Mouse (Mus musculus) gastrocnemius, adult 18-20 months (tissue): ENCODE data around the gene Baz1a. TPM values are rescaled to one million over a fixed set of nuclear protein-coding genes. Genes with fewer than 3 reads are reported as not detected.

Experiments
- DNase-seq: peaks from one replicate; pipeline ENCODE4 v3.0.0; 2021; ENCODE audit warnings: low spot score
- long read RNA-seq, 2 experiments: library from polyadenylated mRNA; stranded (forward); transcript quantifications; one replicate each; pipeline ENCODE4 v2.0.0; 2021
- total RNA-seq, 2 experiments: library from RNA; stranded (reverse); gene quantifications; 2 replicates each; pipeline ENCODE4 v1.2.3; 2021

Baz1a gene
- total RNA-seq, result 1 to 10 TPM; 3.1 to 4.2 TPM
- long read RNA-seq, experiment 1, result 0 reads
- long read RNA-seq, experiment 2, partial matches to known transcripts, result 1 of 1 reads
- long read RNA-seq, experiment 2, other reads (novel, unspliced or antisense), result 0 of 1 reads

GRCm38 (mm10) chr12:55013626-55014398 lies at the start of gene Baz1a:
Gene Baz1a (minus strand): TSS chr12:55014348.
- DNase-seq, result no peak

- no peak for DNase-seq
Measured at GRCm38 (mm10) chr12:55062141-55062540, 48.0 kb upstream of the Baz1a start.

DNA sequence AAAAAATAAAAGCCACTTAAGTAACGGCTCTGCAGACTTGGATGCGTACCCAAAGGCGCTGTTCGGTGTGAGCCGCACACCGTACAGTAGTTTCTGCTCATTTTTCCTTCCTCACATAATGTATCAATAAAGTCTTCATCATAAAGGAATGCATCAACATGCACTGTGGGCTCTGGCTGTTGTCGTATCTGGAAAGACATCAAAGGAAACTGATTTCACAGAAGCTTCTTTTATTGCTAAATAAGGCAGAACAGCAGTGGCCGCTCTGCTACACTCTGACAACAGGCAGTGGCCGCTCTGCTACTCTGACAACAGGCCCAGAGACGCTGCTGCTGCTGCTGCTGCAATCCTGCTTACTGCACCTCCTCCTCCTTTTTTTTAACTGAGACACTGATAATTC lies 46.9 kb upstream of the Baz1a start:
- DNase-seq, result no peak

DNA sequence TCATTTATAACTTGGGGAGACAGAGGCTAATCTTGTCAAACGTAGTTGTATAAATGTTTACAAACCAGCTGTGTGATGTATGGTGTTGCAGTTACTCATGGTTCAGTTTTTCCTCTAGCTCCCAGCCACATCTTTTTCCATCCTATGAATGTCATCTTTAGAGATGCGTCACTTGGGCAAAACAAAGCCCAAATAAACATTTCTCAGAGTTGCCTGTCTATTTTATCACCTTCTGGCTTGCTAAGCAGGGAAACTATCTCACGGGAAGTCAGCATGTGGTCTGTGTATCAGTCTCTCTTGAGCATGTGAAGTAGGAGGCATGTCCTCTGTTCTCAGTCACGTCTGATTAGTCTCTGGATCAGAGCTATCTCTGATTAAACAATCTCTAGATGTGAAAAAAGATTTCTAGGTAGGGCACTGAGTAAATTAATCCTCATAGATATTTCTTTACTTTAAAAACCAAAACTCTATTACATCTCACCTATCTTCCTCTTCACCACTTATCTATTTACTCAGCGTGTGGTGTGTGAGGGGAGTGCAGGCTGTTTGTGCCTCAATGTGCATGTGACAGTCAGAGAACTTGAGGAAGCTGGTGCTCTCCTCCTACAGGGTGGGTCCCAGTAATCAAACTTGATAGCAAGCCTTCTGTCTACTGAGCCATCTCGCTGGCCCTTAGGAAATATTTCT lies 46.2 kb upstream of the Baz1a start:
- no peak for DNase-seq

DNA sequence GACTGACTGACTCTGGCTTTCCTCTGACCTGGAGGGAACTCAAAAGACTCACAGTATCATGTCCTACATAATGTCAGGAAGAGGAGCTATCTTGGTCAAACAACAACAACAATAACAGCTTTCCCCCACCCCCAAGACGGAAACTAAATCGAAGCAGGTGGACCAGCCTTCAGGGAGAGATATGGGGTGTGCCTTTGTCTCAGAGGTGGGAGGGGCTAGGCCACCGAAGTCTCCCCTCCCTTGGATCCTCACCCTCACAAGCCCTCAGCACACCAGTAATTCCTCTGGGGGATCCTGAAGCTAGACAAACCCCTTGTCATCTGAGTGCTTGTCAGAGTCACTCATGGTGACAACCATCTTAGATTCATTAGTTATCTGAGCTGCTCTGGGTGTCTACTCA lies 45.7 kb upstream of the Baz1a start:
- DNase-seq, result no peak

DNA sequence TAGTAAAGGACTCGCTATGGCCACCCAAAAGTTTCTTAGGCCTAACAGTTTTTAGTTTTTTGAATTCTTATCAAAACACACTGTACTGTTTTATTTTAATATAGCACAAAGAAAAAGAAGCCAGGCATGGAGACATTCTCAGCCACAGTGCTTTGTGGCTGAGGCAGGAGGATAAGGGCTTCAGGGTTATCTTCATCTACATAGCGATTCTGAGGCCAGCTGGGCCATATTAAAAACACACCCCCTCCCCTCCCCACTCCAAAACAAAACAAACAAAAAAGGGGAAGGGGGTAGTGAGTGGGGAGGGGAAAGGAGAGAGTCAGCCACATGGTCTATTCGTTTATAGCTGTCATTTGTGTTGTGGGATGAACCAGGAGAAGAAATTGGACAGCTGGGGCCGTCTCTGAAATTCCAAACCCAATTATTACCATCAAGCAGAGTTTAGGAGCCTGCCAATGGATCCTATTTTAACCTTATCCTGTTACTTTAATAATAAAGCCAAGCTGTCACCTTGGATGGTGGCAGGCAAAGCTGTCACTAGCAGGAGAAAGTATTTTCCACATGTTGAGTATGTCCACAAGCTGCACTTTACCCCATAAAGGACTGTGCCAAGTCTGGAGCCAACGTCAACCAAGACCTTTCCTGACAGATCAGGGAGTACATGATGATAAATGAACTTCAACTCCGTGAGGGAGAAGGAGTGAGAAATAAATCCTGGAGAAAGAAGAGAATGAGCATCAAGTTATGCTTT lies 44.9 kb upstream of the Baz1a start:
- peak; percentile 29 for DNase-seq

DNA sequence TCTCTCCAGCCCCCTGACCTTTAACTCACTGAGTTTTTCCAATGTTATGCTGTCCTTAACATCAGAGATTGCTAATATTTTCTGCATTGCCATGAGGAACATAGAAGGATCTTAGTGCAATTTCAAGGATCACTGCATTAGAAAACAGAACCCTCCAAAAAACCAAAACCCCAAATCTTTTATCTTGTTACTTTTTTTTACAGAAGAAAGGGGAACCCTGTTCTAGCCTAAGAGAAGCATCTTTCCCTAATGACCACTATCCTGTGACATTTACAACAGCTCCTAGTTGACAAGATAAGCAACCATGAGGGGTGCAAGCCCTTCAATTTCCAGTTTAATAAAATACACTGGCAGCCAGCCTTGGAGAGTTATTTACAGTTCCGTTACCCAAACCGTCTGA lies 42.6 kb upstream of the Baz1a start:
- DNase-seq, result no peak

GRCm38 (mm10) chr12:55054551-55055241 lies 40.5 kb upstream of the Baz1a start:
- DNase-seq, result no peak

DNA sequence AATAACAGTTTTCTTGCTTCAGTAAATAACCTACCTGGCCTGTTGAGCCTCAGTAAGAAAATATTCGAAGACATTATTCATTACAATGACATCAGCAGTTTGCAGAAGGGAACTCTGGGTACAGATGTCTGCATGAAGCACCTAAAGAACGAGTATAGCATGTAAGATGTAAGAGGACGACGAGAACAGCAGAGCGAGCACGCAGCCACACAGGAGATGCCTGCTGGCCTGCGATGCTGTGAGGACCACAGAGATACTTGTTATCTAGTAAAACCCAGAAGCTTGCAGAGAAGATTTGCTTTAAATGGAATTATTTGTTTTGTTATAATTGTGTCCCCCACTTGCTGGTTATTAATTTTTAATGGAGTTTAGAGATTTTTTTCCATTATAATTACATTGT lies 39.1 kb upstream of the Baz1a start:
- no peak for DNase-seq

- DNase-seq, result no peak
Measured at GRCm38 (mm10) chr12:55051210-55052173, 37.3 kb upstream of the Baz1a start.

- DNase-seq, result no peak
Measured at GRCm38 (mm10) chr12:55049731-55050353, 35.7 kb upstream of the Baz1a start.

- DNase-seq, result no peak
Measured at GRCm38 (mm10) chr12:55041011-55041410, 26.9 kb upstream of the Baz1a start.

DNA sequence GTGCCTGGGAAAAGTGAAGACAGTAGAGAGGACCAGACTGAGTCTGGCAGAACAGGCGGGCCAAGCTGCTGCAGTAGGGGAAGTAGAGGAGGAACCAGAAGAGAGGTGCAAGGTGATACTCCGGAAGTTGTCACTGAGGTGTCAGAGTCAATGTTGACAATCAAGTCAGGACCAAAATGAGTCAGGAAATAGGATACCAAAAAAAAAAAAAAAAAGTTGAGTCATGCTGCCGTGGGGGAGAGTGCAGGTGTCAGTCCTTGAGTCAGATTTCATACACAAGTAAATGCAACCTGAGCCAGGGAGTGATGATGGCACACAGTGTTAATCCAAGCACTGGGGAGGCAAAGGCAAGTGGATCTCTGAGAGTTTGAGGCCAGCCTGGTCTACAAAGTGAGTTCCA lies 12.9 kb upstream of the Baz1a start:
- no peak for DNase-seq

DNA sequence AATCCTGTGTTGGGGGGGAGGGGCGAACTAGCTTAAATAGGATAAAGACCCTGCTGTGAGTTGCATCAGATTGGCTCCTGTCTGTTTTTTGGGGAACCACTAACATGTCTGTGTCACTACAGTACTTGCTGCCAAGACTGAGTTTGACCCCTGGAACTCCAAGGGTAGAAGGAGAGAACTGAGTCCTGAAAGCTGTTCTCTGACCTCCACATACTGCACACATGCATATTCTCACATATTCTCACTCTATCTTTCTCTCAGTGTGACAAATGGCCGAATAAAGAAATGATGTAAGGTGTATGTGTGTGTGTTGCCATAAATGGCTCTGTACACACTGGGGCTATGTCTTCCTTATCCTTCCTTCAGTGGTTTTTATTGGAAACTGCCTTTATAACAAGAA lies 9.1 kb upstream of the Baz1a start:
- DNase-seq, result no peak

GRCm38 (mm10) chr12:55019421-55019877 lies 5.3 kb upstream of the Baz1a start:
- DNase-seq, result no peak

DNA sequence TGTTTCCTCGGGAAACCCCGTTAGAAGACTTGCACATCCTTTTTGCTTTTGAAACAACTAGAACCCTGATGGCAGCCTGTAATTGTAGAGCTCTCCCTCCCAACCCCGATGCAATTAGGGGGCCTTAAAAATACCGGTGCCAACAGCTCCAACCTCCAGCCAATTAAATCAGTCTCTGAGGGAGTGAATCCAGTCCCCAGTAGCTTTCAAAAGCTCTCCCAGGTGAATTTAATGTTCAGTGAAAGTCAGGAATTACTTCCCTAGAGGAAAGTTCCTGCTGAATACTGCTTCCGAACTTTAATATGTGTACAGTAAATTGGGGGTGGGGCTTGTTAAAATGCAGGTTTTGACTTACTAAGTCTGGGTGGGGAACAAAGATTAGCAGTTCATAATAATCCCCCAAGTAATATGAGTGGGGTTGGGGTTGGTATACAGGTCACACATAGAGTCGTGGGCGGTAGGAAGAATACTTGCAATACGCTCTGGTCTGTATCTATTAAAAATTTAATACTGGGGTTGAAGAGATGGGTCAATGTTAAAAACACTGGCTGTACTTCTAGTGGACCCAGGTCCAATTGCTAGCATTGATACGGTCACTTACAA lies 3.1 kb upstream of the Baz1a start:
- no peak for DNase-seq

DNA sequence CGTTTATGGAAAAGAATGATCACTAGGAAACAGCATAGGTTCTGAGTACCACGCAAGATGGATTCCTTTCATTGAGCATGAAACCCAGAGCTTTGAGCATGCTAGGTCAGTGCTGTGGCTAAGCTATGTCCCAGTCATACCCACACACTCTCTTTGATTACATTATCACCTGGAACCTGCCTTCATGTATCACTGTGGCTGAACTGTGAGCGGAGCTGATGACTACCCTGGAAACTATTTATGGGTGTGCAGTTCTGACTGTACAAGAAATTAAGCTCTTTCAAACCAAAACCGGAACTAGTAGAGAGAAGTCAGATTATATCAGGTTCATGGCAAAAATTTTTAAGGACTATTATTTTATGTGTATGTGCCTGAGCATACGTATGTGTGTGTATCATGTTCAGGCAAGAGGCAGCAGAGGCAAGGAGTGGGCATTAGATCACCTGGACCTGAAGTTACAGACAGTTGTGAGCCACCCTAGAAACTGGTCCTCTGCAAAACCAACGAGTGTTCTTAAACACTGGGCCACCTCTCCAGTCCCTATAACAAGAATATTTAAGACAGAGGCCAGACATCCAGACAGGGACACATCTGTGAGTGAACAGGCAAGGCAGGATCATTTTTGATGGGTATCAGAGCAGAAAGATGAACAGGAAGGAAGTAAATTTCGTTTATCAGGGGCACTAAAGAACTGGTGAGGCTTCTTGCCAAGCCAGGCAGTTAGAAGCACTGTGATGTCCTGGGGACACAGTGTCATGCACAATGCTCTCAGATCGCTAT lies 2.4 kb upstream of the Baz1a start:
- no peak for DNase-seq

GRCm38 (mm10) chr12:55015428-55015827 lies 1.3 kb upstream of the Baz1a start:
- no peak for DNase-seq

DNA sequence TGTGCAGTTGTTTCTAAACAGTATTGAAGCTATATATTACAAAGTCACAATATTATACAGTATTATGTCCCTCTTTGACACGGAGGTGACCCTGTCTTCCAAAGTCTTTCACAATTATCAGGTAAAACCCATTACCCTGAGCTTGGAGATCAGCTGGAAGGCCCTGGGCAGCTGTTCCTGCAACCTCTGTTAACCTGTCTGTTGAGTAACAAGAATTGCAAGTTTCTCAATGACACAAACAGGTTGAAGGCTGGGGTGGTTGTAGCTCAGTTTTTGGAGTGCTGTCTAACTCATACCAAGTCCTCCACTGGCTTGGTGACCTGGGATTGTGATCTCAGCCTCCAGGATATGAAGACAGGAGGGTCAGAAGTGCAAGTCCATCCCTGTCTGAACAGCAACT lies 1.1 kb downstream of the Baz1a start:
- DNase-seq, result no peak
